In the genomic region with DNA sequence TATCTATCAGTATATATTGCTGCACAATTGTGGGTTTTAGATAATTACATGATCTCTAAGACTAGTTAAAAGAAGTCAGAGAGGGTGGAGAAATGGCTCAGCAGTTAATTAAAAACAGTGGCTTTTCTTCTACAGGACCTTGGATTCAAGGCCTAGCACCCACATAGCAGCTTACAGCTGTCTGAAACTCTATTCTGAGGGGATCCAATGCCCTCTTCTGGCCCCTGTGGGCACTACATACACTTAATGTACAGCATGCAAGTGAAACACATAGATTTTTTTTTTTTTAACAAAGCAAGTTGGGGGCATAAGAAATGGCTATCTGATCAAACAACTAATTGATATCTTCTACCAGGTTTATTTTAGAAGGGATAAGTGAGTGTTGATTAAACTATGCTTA, we compare ENCODE assay signal across 8 mouse cellular contexts. TPM values are rescaled to one million over a fixed set of nuclear protein-coding genes. Genes with fewer than 3 reads are reported as not detected.
DNase-seq lines count a peak whose midpoint lies in the region; ATAC-seq lines count a peak whose summit lies in the region.

No protein-coding gene starts in this region.

- peaks cover 3% of the 10 kb centered on the region for H3K4me1 ChIP-seq in forebrain, embryonic 12.5 days
- H3K4me1 ChIP-seq in forebrain, embryonic 10.5 days, result peaks cover 4% of the 10 kb centered on the region; the same call in 1 of the 2 replicates

- ATAC-seq in forebrain, embryonic 12.5 days (ENCODE audit: low FRiP score), result peak; percentile 55; the same call in 1 of the 2 replicates
- peak; percentile 94 for ATAC-seq in megakaryocyte-erythroid progenitor cell, adult 5-6 weeks (replicated peaks; ENCODE audit: low FRiP score, low TSS enrichment, poor library complexity, severe bottlenecking)

- H3K27ac ChIP-seq in forebrain, embryonic 12.5 days, result no peak overlapping the region
- no peak overlapping the region for H3K27ac ChIP-seq in forebrain, embryonic 10.5 days

- H3K4me2 ChIP-seq in forebrain, embryonic 12.5 days, result no peak overlapping the region

- no peak overlapping the region for H3K9ac ChIP-seq in forebrain, embryonic 12.5 days

- peaks cover 12% of the 10 kb centered on the region; the same call in 1 of the 2 replicates for H3K36me3 ChIP-seq in forebrain, embryonic 12.5 days (replicated peaks)
- H3K36me3 ChIP-seq in forebrain, embryonic 10.5 days (replicated peaks), result peaks cover 41% of the 10 kb centered on the region

- H3K4me3 ChIP-seq in forebrain, embryonic 12.5 days (replicated peaks), result no peak overlapping the region
- no peak overlapping the region for H3K4me3 ChIP-seq in forebrain, embryonic 10.5 days

- H3K9me3 ChIP-seq in forebrain, embryonic 12.5 days, result no peaks in the 10 kb centered on the region
- no peaks in the 10 kb centered on the region for H3K9me3 ChIP-seq in forebrain, embryonic 10.5 days

- DNase-seq in forebrain, embryonic 10.5 days (ENCODE audit: extremely low spot score, low spot score), result no peak
- DNase-seq in ovary, adult 18-20 months (ENCODE audit: low spot score), result peak; percentile 55
- no peak for DNase-seq in ovary, postnatal 10 days (ENCODE audit: low spot score)
- peak; percentile 61 to 63 for DNase-seq in cerebellum, postnatal 10 days
- peak; percentile 68 for DNase-seq in kidney, adult 9 months
- peak; percentile 32 to 52 for DNase-seq in thymus, adult 18-20 months

- H3K27me3 ChIP-seq in forebrain, embryonic 12.5 days, result no peaks in the 10 kb centered on the region
- no peaks in the 10 kb centered on the region for H3K27me3 ChIP-seq in forebrain, embryonic 10.5 days (ENCODE audit: poor library complexity, severe bottlenecking)

RNA-seq across cellular contexts. Expression of a gene that starts 26.6 kb away (rescaled TPM):
- 63.9 and 64.1 TPM in 2 replicates for polyA plus RNA-seq in forebrain, embryonic 12.5 days (2016; fragmentation: Nextera tagmentation; extraction: Ambion mirVana)
- 72.5 and 77.8 TPM in 2 replicates for polyA plus RNA-seq in forebrain, embryonic 10.5 days (2016; fragmentation: Nextera tagmentation; extraction: Ambion mirVana)
- total RNA-seq in megakaryocyte-erythroid progenitor cell, adult 5-6 weeks (2014; fragmentation: Nextera tagmentation), result 136 and 143 TPM in 2 replicates
- 79.1 and 80.2 TPM in 2 replicates for total RNA-seq in megakaryocyte-erythroid progenitor cell, adult 5-6 weeks (2017)

RNA-seq across cellular contexts. Expression of a gene that starts 57.7 kb away (rescaled TPM):
- 66.5 and 68.4 TPM in 2 replicates for polyA plus RNA-seq in forebrain, embryonic 12.5 days (2016; fragmentation: Nextera tagmentation; extraction: Ambion mirVana)
- 75.2 and 81.4 TPM in 2 replicates for polyA plus RNA-seq in forebrain, embryonic 10.5 days (2016; fragmentation: Nextera tagmentation; extraction: Ambion mirVana)
- 123 and 125 TPM in 2 replicates for total RNA-seq in megakaryocyte-erythroid progenitor cell, adult 5-6 weeks (2014; fragmentation: Nextera tagmentation)
- 147 and 161 TPM in 2 replicates for total RNA-seq in megakaryocyte-erythroid progenitor cell, adult 5-6 weeks (2017)

Comparison
In these comparisons a context has a peak if more than half of its experiments do, and no peak if none do; other contexts are left out.
1. DNase-seq: peak in ovary, adult 18-20 months (single experiment), cerebellum, postnatal 10 days (2 of 2), kidney, adult 9 months (single experiment) and thymus, adult 18-20 months (2 of 2); none in forebrain, embryonic 10.5 days (single experiment) and ovary, postnatal 10 days (single experiment).